Mouse (Mus musculus): Measurements from ENCODE around the gene Cep112. TPM values are rescaled to one million over a fixed set of nuclear protein-coding genes. Genes with fewer than 3 reads are reported as not detected.
A peak's percentile ranks its signal among the peaks of the same experiment; 100 is the strongest.

Gene Cep112
- polyA plus RNA-seq, 1 experiment from 2014 or later, result 28.6 TPM

- WGBS, result 89% methylated on average over 4 of the region's 4 CpGs
- H3K27ac ChIP-seq (ENCODE audit: low read length), result no peak overlapping the region
- no peaks in the 10 kb centered on the region for H3K27me3 ChIP-seq (ENCODE audit: control insufficient read depth, insufficient read depth, low read depth, low read length)
Observed at GRCm38 (mm10) chr11:108696563-108696962, 271.6 kb downstream of the Cep112 start.

GRCm38 (mm10) chr11:108752301-108752700 lies 327.3 kb downstream of the Cep112 start:
- Histone ChIP-seq H3K9ac (ENCODE audit: low read depth, low read length) (no peak overlapping the region), H3K27ac (ENCODE audit: low read length) (peak overlapping the region; percentile 30), H3K4me3 (ENCODE audit: low read depth, low read length) (no peak overlapping the region), H3K27me3 (ENCODE audit: control insufficient read depth, insufficient read depth, low read depth, low read length) (no peaks in the 10 kb centered on the region), H3K4me1 (ENCODE audit: control insufficient read depth, insufficient read depth, low read length) (peaks cover 8% of the 10 kb centered on the region), H3K4me2 (ENCODE audit: low read length) (no peak overlapping the region; the same call in 1 of the 2 replicates), H3K9me3 (replicated peaks; ENCODE audit: control insufficient read depth, low read length, poor library complexity, severe bottlenecking) (no peaks in the 10 kb centered on the region), H3K36me3 (ENCODE audit: control insufficient read depth, insufficient read depth, low read length) (no peaks in the 10 kb centered on the region)
- peak; percentile 56; the same call in 1 of the 2 replicates for ATAC-seq
- 25% methylated on average over 7 of the region's 7 CpGs for WGBS

More at GRCm38 (mm10) chr11:108696563-108696962, 271.6 kb downstream of the Cep112 start:
- Histone ChIP-seq H3K4me1 (ENCODE audit: control insufficient read depth, insufficient read depth, low read length) (no peaks in the 10 kb centered on the region), H3K9ac (ENCODE audit: low read depth, low read length) (no peak overlapping the region), H3K4me2 (ENCODE audit: low read length) (no peak overlapping the region), H3K9me3 (replicated peaks; ENCODE audit: control insufficient read depth, low read length, poor library complexity, severe bottlenecking) (no peaks in the 10 kb centered on the region), H3K4me3 (ENCODE audit: low read depth, low read length) (no peak overlapping the region), H3K36me3 (ENCODE audit: control insufficient read depth, insufficient read depth, low read length) (no peaks in the 10 kb centered on the region)
- ATAC-seq, result no peak

- 93% methylated on average over 2 of the region's 2 CpGs for WGBS
- ATAC-seq, result no peak
- no peak overlapping the region for H3K9ac ChIP-seq (ENCODE audit: low read depth, low read length)
- H3K27me3 ChIP-seq (ENCODE audit: control insufficient read depth, insufficient read depth, low read depth, low read length), result no peaks in the 10 kb centered on the region
- H3K4me2 ChIP-seq (ENCODE audit: low read length), result no peak overlapping the region
- no peak overlapping the region for H3K27ac ChIP-seq (ENCODE audit: low read length)
- no peaks in the 10 kb centered on the region for H3K9me3 ChIP-seq (replicated peaks; ENCODE audit: control insufficient read depth, low read length, poor library complexity, severe bottlenecking)
- no peaks in the 10 kb centered on the region for H3K36me3 ChIP-seq (ENCODE audit: control insufficient read depth, insufficient read depth, low read length)
- peaks cover 8% of the 10 kb centered on the region for H3K4me1 ChIP-seq (ENCODE audit: control insufficient read depth, insufficient read depth, low read length)
- H3K4me3 ChIP-seq (ENCODE audit: low read depth, low read length), result no peak overlapping the region
Observed at GRCm38 (mm10) chr11:108752765-108753164, 327.8 kb downstream of the Cep112 start.

- no peaks in the 10 kb centered on the region for H3K36me3 ChIP-seq (ENCODE audit: control insufficient read depth, insufficient read depth, low read length)
- H3K9ac ChIP-seq (ENCODE audit: low read depth, low read length), result no peak overlapping the region
- no peak overlapping the region for H3K27ac ChIP-seq (ENCODE audit: low read length)
- no peak overlapping the region for H3K4me3 ChIP-seq (ENCODE audit: low read depth, low read length)
- H3K4me2 ChIP-seq (ENCODE audit: low read length), result no peak overlapping the region
- peaks cover 8% of the 10 kb centered on the region for H3K4me1 ChIP-seq (ENCODE audit: control insufficient read depth, insufficient read depth, low read length)
- ATAC-seq, result no peak
- no peaks in the 10 kb centered on the region for H3K27me3 ChIP-seq (ENCODE audit: control insufficient read depth, insufficient read depth, low read depth, low read length)
- H3K9me3 ChIP-seq (replicated peaks; ENCODE audit: control insufficient read depth, low read length, poor library complexity, severe bottlenecking), result no peaks in the 10 kb centered on the region
- 74% methylated on average over 7 of the region's 7 CpGs for WGBS
Observed at GRCm38 (mm10) chr11:108753361-108754240, 328.6 kb downstream of the Cep112 start.

GRCm38 (mm10) chr11:108757211-108757610 lies 332.2 kb downstream of the Cep112 start:
- H3K4me3 ChIP-seq (ENCODE audit: low read depth, low read length), result no peak overlapping the region
- 96% methylated on average over 2 of the region's 2 CpGs for WGBS

GRCm38 (mm10) chr11:108757626-108758430 lies 332.8 kb downstream of the Cep112 start:
- H3K36me3 ChIP-seq (ENCODE audit: control insufficient read depth, insufficient read depth, low read length), result no peaks in the 10 kb centered on the region
- ATAC-seq, result no peak
- no peaks in the 10 kb centered on the region for H3K27me3 ChIP-seq (ENCODE audit: control insufficient read depth, insufficient read depth, low read depth, low read length)
- no peak overlapping the region for H3K27ac ChIP-seq (ENCODE audit: low read length)
- no peak overlapping the region for H3K9ac ChIP-seq (ENCODE audit: low read depth, low read length)
- no peak overlapping the region for H3K4me2 ChIP-seq (ENCODE audit: low read length)
- WGBS, result 62% methylated on average over 6 of the region's 6 CpGs
- H3K4me1 ChIP-seq (ENCODE audit: control insufficient read depth, insufficient read depth, low read length), result no peaks in the 10 kb centered on the region
- no peak overlapping the region for H3K4me3 ChIP-seq (ENCODE audit: low read depth, low read length)
- no peaks in the 10 kb centered on the region for H3K9me3 ChIP-seq (replicated peaks; ENCODE audit: control insufficient read depth, low read length, poor library complexity, severe bottlenecking)

More at GRCm38 (mm10) chr11:108757211-108757610, 332.2 kb downstream of the Cep112 start:
- H3K27me3 ChIP-seq (ENCODE audit: control insufficient read depth, insufficient read depth, low read depth, low read length), result no peaks in the 10 kb centered on the region
- no peak overlapping the region for H3K4me2 ChIP-seq (ENCODE audit: low read length)
- H3K27ac ChIP-seq (ENCODE audit: low read length), result no peak overlapping the region
- no peak overlapping the region for H3K9ac ChIP-seq (ENCODE audit: low read depth, low read length)
- peaks cover 1% of the 10 kb centered on the region for H3K4me1 ChIP-seq (ENCODE audit: control insufficient read depth, insufficient read depth, low read length)
- H3K9me3 ChIP-seq (replicated peaks; ENCODE audit: control insufficient read depth, low read length, poor library complexity, severe bottlenecking), result no peaks in the 10 kb centered on the region
- ATAC-seq, result no peak
- H3K36me3 ChIP-seq (ENCODE audit: control insufficient read depth, insufficient read depth, low read length), result no peaks in the 10 kb centered on the region

- Histone ChIP-seq H3K27me3 (ENCODE audit: control insufficient read depth, insufficient read depth, low read depth, low read length) (no peaks in the 10 kb centered on the region), H3K9me3 (replicated peaks; ENCODE audit: control insufficient read depth, low read length, poor library complexity, severe bottlenecking) (no peaks in the 10 kb centered on the region), H3K4me3 (ENCODE audit: low read depth, low read length) (no peak overlapping the region), H3K4me2 (ENCODE audit: low read length) (no peak overlapping the region), H3K27ac (ENCODE audit: low read length) (no peak overlapping the region), H3K9ac (ENCODE audit: low read depth, low read length) (no peak overlapping the region), H3K36me3 (ENCODE audit: control insufficient read depth, insufficient read depth, low read length) (no peaks in the 10 kb centered on the region), H3K4me1 (ENCODE audit: control insufficient read depth, insufficient read depth, low read length) (0 out of 2 replicates have a peak, but pooled peaks cover 4% of the 10 kb centered on the region)
- WGBS, result 59% methylated on average over 3 of the region's 3 CpGs
- ATAC-seq, result no peak
Observed at GRCm38 (mm10) chr11:108770064-108770463, 345.1 kb downstream of the Cep112 start.

- Histone ChIP-seq H3K27ac (ENCODE audit: low read length) (no peak overlapping the region), H3K4me2 (ENCODE audit: low read length) (no peak overlapping the region), H3K27me3 (ENCODE audit: control insufficient read depth, insufficient read depth, low read depth, low read length) (no peaks in the 10 kb centered on the region), H3K4me1 (ENCODE audit: control insufficient read depth, insufficient read depth, low read length) (peaks cover 4% of the 10 kb centered on the region; the same call in 1 of the 2 replicates), H3K9ac (ENCODE audit: low read depth, low read length) (no peak overlapping the region), H3K9me3 (replicated peaks; ENCODE audit: control insufficient read depth, low read length, poor library complexity, severe bottlenecking) (no peaks in the 10 kb centered on the region), H3K36me3 (ENCODE audit: control insufficient read depth, insufficient read depth, low read length) (no peaks in the 10 kb centered on the region), H3K4me3 (ENCODE audit: low read depth, low read length) (no peak overlapping the region)
- ATAC-seq, result no peak
- 56% methylated on average over 6 of the region's 6 CpGs for WGBS
Observed at GRCm38 (mm10) chr11:108774019-108774670, 349.2 kb downstream of the Cep112 start.
